Mouse (Mus musculus) heart, postnatal 4 days (tissue): ENCODE results near the gene Ccdc85a. TPM values are rescaled to one million over a fixed set of nuclear protein-coding genes. Genes with fewer than 3 reads are reported as not detected.
A peak's percentile ranks its signal among the peaks of the same experiment; 100 is the strongest.

Experiments used
- DNase-seq: peaks from one replicate; pipeline ENCODE4 v3.0.0; 2021
- total RNA-seq, 2 experiments: library from RNA; stranded (reverse); gene quantifications; 2 replicates each; pipeline ENCODE4 v1.2.3; 2021

The Ccdc85a gene
- total RNA-seq, result 1 to 10 TPM; 3.2 to 4.0 TPM

GRCm38 (mm10) chr11:28583911-28584434 lies at the start of gene Ccdc85a:
TSS of gene Ccdc85a (minus strand) at chr11:28584324.
- peak; percentile 81 for DNase-seq

- DNase-seq, result no peak
Measured at GRCm38 (mm10) chr11:28633571-28634125, 49.5 kb upstream of the Ccdc85a start.

DNA sequence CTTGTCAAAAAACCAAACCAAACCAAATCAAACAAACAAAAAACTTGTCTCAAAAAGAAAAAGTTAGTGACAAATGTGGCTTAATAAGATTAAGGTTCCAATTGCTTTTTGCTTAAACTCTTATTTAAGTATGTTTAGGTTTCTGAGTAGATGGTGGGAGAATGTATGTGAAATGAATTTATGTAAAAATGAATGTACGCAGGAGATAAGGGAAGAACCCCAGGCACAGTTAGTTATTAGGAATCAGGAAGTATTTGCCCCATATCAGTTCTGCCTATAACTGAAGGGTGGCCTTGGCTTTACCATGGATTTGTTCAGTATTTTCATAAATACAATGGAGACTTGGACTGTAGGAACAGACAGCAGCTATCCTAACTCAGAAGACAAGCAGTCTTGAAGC lies 49.0 kb upstream of the Ccdc85a start:
- no peak for DNase-seq

- no peak for DNase-seq
Measured at GRCm38 (mm10) chr11:28630771-28631170, 46.6 kb upstream of the Ccdc85a start.

DNA sequence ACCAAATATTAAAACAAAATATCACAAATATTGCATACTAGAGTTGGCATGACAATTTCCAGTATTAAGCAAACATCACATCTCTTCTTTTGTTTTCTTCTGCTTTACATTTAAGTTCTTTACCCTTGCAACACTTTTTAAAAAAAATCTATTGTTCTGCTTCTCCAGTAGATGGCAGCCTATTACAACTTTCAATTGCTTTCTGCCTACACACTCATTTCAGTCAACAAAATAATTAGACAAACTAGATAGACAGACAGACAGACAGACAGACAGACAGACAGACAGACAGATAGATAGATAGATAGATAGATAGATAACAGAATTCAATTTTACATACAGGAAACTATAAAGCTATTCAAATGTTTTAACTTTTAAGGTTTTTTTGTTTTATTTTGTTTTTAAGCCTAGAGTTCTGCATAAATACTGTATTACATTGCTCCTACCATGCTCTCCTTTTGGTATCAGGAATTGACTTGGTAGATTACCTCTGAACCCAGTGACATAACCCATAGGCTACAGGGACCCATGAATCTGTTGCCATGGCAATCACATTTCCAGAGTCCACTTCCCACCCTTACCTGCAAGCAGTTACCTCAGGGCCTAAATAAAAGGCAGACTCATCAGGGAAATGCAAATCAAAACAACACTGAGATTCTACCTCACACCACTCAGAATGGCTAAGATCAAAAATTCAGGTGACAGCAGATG lies 26.8 kb upstream of the Ccdc85a start:
- DNase-seq, result no peak

DNA sequence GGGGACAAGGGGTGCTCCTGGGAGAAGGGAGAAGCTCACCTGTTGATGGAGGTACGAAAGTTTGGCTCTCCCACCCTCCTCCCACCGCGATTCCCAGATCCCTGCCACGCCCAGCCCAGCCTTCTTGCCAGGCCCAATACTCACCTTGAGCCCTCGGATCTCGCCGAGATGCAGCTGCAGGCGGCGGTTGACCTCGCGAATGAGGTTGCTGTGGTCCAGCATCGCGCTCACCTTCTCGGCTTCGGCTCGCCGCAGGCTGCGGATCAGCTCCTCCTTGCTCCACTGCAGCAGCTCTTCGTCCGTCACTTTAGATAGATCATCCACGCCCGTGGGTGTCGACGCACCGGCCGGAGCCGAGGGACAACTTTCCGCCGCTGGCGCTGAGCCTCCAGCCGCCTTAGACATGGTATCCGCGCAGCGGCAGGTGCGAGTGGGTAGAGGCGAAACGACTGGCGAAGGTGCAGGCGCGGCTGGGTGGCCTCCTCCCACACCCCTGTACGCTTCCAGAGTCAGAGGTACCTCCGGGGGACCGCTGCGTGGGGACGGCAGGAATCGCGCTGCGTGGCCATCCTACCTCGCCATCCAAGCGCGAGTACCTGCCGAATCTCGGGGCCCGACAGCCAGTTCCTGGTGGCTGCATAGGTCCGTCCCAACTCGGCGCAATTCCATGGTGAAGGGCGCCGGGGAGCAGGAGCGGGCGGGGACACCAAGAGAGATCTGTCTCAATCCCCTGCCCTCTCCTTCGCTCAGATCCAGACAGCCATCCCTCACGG lies 800 bp downstream of the Ccdc85a start:
- peak; percentile 6 for DNase-seq

- DNase-seq, result peak; percentile 12
Measured at GRCm38 (mm10) chr11:28582218-28582617, 1.9 kb downstream of the Ccdc85a start.

DNA sequence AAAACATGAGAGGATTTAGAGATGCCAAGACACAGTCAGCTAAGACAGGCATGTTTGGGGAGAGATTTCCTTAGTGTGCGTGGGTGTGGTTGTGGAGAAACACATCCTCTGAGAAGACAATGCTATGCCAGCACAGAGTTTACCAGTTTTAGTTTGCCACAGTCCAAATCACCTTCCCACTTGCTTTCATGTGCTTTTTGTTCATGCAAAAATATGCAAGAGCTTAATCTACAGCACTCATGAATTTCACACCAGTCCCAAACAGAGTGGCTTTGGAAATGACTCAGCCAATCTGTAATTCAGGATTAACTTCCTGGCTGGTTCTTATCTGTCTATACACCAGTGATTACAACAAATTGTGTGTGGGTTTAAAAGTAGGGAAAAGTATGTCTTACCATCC lies 11.7 kb downstream of the Ccdc85a start:
- DNase-seq, result no peak

DNA sequence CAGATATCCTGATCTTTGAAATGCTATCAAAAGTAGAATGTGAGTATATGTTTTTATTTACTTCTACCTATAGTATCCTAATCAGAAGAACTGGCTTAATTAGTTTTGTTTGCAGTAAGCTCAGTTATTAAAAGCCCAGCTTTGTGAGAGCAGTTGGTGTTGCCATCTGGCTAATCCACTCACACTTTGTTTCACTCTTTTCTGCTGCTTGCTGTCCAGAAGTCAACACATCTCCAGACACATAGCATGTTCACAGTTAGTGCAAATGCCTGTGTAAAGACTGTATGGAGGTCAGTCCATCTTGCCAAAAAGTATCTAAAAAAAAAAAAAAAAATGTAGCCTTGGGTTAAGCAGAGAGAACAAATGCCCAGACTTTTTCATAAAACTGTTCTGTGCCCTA lies 27.7 kb downstream of the Ccdc85a start:
- no peak for DNase-seq

- DNase-seq, result no peak
Measured at GRCm38 (mm10) chr11:28543429-28543828, 40.7 kb downstream of the Ccdc85a start.

DNA sequence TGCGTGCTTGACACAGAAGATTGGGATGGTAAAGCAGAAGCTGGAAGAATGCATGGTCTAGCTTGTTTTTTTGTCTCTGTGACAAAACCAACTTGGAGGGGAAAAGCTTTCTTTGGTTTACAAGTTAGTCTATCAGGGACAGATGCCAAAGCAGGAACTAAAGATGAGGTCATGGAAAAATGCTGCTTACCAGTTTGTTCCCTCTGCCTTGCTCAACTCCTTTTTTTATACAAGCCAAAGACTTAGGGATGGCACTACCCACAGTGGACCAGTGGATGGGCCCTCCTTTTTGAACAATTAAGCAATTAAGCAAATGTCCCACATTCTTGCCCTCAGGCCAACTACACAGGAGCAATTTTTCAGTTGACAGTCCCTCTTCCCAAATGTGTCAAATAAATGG lies 42.8 kb downstream of the Ccdc85a start:
- DNase-seq, result no peak

- no peak for DNase-seq
Measured at GRCm38 (mm10) chr11:28533286-28533685, 50.8 kb downstream of the Ccdc85a start.

DNA sequence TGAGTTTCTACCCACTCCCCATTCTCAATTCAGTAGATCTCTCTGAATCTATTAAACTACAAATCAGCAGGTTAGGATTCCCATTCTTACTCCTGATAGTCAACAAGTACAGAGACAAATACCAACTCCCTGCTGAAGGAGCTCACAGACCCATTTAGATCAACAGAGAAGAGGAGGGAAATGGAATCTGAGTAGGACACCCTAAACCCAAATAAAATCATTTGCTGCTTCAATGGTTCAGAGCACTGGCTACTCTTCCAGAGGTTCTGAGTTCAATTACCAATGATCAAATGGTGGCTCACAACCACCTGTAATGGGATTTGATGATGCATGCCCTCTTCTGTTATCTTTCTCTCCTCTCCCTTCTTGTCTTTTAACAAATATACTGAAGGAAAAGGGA lies 82.9 kb downstream of the Ccdc85a start:
- DNase-seq, result no peak

DNA sequence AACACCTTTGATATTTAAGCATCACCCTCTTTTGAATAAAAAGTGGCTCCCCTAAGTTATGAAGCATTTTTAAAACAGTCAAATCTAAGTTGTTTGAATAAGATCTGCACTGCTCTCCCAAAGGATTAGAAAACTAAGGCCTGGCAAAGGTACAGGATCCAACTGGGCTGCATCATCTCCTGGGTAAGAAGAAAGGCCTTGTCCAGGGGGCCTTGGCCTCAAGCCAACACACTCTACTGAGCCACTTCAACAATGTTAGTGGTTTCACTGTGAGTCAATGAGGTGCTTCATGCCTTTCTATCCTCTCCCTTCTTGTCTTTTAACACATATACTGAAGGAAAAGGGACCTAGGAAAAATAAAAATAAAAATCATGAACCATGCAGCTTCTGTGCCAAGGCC lies 87.1 kb downstream of the Ccdc85a start:
- peak; percentile 17 for DNase-seq

GRCm38 (mm10) chr11:28493362-28493761 lies 90.8 kb downstream of the Ccdc85a start:
- no peak for DNase-seq

GRCm38 (mm10) chr11:28491330-28491729 lies 92.8 kb downstream of the Ccdc85a start:
- no peak for DNase-seq

DNA sequence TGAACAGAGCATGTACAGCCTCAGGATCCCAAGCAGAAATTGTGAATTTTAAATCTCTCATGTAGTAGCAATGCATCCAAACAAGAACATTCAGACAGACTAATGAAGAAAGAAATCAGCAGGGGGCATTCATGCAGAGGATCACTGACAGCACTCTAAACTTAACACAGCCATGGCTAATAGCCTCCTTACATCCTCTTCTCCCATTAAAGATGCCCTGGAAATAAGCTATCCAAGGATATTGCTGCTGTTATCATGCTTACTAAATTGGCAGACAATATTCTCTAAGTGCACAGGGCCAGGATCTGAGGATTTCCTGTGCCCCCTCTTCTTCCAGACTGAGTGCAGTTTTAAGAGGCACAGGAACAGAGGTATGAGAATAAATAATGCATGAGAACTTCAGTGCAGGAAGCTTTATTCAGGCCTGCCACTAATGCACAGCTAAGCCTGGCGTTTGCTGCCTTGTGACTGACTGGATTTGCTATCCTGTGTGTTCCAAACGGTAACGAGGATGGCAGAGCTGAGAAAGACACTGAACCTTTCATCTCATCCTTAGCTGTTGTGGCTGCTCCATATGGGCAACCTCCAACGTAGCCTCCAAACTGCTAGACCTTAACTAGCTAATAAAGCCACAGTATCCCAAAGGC lies 99.9 kb downstream of the Ccdc85a start:
- no peak for DNase-seq

DNA sequence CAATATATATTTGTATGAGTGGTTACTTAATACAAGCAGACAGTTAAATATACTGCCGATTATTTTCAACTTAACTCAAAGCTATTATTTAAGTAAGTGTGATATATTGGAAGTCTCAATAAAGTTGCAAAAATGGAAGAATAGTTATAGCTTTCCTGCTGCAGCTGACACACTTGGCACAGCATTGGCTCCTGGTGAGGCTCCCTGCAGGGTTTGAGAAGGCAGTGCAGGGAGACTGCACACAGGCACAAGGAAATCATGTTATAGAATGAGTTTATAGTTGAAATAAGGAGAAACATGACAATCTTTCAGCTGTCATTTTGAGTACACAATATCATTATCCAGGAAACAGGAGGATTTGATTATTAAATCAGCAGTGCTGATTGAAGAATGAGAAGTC lies 107.0 kb downstream of the Ccdc85a start:
- no peak for DNase-seq

GRCm38 (mm10) chr11:28465726-28466125 lies 118.4 kb downstream of the Ccdc85a start:
- DNase-seq, result no peak

DNA sequence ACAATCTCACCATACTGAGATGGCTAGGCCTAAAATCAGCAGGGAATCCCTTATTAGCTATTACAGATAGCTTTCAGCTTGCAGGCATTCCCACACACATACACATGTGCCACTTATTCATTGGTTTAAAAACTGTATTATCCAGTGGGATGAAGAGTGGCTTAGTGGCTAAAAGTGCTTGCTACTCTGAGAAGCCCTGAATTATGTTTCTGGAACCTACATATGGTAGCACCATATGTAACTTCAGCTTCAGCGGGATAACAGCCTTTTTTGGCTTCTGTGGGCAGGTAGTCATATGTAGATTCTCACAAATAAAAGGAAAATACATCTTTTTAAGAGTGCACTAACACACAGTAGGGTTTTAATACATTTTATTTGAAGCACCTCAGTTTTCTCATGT lies 119.2 kb downstream of the Ccdc85a start:
- DNase-seq, result no peak

DNA sequence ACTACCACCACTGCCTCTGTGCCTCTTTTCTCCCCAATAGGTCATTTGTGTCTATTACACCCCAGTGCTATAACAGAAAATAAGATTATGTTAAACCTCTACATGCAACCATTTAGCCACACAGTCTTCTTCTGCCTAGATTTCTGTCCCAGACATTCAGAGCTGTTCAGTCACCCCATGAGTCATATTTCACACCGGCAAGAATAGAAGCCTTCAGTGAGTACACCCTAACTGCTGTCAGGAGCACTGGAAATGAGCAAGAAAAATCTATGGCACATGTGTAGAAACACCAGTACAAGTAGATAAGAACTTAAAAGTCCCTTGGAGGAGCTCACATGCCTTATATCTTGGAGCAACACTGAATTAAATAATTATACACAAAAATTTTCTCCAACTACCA lies 125.0 kb downstream of the Ccdc85a start:
- no peak for DNase-seq

- DNase-seq, result no peak
Measured at GRCm38 (mm10) chr11:28439877-28440276, 144.2 kb downstream of the Ccdc85a start.
